Mouse (Mus musculus) ovary, postnatal 10 days (tissue): ENCODE measurements at regions not wholly inside any gene's neighbourhood (a gene's known extent, or its start where the extent isn't known, plus 50 kb on each side); places are given as distances from the start of the nearest gene placed in this dataset.

Source experiments
- DNase-seq: peaks from one replicate; pipeline ENCODE4 v3.0.0; 2022; ENCODE audit warnings: low spot score

GRCm38 (mm10) chr10:111558675-111559340 lies 52.7 kb downstream of the Phlda1 start:
- no peak for DNase-seq

- DNase-seq, result no peak
Measured at GRCm38 (mm10) chr10:111559341-111560246, 53.5 kb downstream of the Phlda1 start.

GRCm38 (mm10) chr10:111562628-111563027 lies 56.5 kb downstream of the Phlda1 start:
- no peak for DNase-seq

- DNase-seq, result no peak
Measured at GRCm38 (mm10) chr10:111566873-111567381, 60.8 kb downstream of the Phlda1 start.

GRCm38 (mm10) chr10:111570501-111571258 lies 64.6 kb downstream of the Phlda1 start:
- DNase-seq, result no peak

GRCm38 (mm10) chr10:111574231-111574630 lies 68.1 kb downstream of the Phlda1 start:
- no peak for DNase-seq

- no peak for DNase-seq
Measured at GRCm38 (mm10) chr10:111574812-111575211, 68.7 kb downstream of the Phlda1 start.

GRCm38 (mm10) chr10:111575256-111575655 lies 69.2 kb downstream of the Phlda1 start:
- DNase-seq, result no peak

GRCm38 (mm10) chr10:111575926-111576325 lies 69.8 kb downstream of the Phlda1 start:
- no peak for DNase-seq

GRCm38 (mm10) chr10:111576395-111577069 lies 70.4 kb downstream of the Phlda1 start:
- DNase-seq, result no peak

- no peak for DNase-seq
Measured at GRCm38 (mm10) chr10:111578536-111578935, 72.5 kb downstream of the Phlda1 start.

- DNase-seq, result no peak
Measured at GRCm38 (mm10) chr10:111579481-111579880, 73.4 kb downstream of the Phlda1 start.

GRCm38 (mm10) chr10:111580401-111581100 lies 74.5 kb downstream of the Phlda1 start:
- no peak for DNase-seq

GRCm38 (mm10) chr10:111581847-111582246 lies 75.8 kb downstream of the Phlda1 start:
- no peak for DNase-seq

GRCm38 (mm10) chr10:111582321-111583123 lies 76.4 kb downstream of the Phlda1 start:
- DNase-seq, result no peak

GRCm38 (mm10) chr10:111583124-111583743 lies 77.1 kb downstream of the Phlda1 start:
- DNase-seq, result no peak

- no peak for DNase-seq
Measured at GRCm38 (mm10) chr10:111583744-111584152, 77.7 kb downstream of the Phlda1 start.

GRCm38 (mm10) chr10:111587891-111588611 lies 82.0 kb downstream of the Phlda1 start:
- no peak for DNase-seq

- no peak for DNase-seq
Measured at GRCm38 (mm10) chr10:111589186-111589585, 83.1 kb downstream of the Phlda1 start.
